7 mouse cellular contexts compared by ENCODE assay signal in the genomic region with DNA sequence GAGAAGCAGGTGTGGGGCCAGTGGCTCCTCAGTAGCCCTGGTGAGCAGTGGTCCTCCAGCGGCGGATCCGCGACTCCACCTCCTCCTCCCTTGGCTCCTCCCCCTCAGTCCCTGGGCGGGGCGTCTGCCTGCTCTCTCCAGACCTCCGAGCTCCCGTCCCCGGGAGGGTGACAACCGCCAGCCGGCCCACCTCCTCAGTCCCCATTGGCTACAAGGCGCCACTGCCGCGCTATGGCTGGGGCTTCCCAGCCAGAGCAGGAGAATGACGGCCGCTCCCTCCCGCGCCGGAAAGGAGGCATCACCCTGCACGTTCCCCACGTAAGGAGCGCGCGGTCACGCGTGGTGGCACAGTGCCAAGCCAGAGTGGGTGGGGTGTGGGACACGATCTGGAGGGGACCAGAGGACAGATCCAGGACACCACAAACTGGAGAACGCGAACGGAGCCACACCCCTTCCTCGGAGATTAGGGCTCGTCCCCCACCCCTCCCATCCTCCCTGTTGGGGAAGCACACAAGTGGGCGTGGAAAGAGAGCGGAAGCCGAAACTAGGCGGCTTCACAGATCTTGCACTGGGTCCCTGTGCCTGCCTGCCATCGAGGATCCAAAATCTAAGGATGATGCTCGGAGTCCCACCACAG. TPM values are rescaled to one million over a fixed set of nuclear protein-coding genes. Genes with fewer than 3 reads are reported as not detected.
DNase-seq lines count a peak whose midpoint lies in the region; ATAC-seq lines count a peak whose summit lies in the region.

No protein-coding gene starts in this region.

- no peaks in the 10 kb centered on the region for H3K36me3 ChIP-seq in embryonic facial prominence, embryonic 10.5 days (replicated peaks)
- no peaks in the 10 kb centered on the region for H3K36me3 ChIP-seq in limb, embryonic 11.5 days (ENCODE audit: control insufficient read depth, insufficient read depth, low read length)
- no peaks in the 10 kb centered on the region for H3K36me3 ChIP-seq in midbrain, embryonic 14.5 days (ENCODE audit: control insufficient read depth, insufficient read depth, low read length)

- H3K27me3 ChIP-seq in embryonic facial prominence, embryonic 10.5 days (replicated peaks; ENCODE audit: low read depth, poor library complexity, severe bottlenecking) = peaks cover 4% of the 10 kb centered on the region; the same call in 1 of the 2 replicates
- no peaks in the 10 kb centered on the region for H3K27me3 ChIP-seq in limb, embryonic 11.5 days (ENCODE audit: control insufficient read depth, insufficient read depth, low read length)
- no peaks in the 10 kb centered on the region for H3K27me3 ChIP-seq in midbrain, embryonic 14.5 days (ENCODE audit: control insufficient read depth, insufficient read depth, low read length)

- no peaks in the 10 kb centered on the region for H3K9me3 ChIP-seq in embryonic facial prominence, embryonic 10.5 days
- no peaks in the 10 kb centered on the region for H3K9me3 ChIP-seq in limb, embryonic 11.5 days (ENCODE audit: control insufficient read depth, low read length)
- H3K9me3 ChIP-seq in midbrain, embryonic 14.5 days (ENCODE audit: control insufficient read depth, low read length) = no peaks in the 10 kb centered on the region

- ATAC-seq in limb, embryonic 11.5 days (ENCODE audit: insufficient number of reproducible peaks, low FRiP score, low TSS enrichment, low read depth) = peak; percentile 96
- peak; percentile 96 for ATAC-seq in midbrain, embryonic 14.5 days (ENCODE audit: low FRiP score, low TSS enrichment)

- peak overlapping the region; percentile 96 for H3K4me2 ChIP-seq in limb, embryonic 11.5 days (ENCODE audit: low read depth, severe bottlenecking)
- peak overlapping the region; percentile 87 for H3K4me2 ChIP-seq in midbrain, embryonic 14.5 days (ENCODE audit: low read length)

- H3K9ac ChIP-seq in limb, embryonic 11.5 days (ENCODE audit: low read length) = peak overlapping the region; percentile 67
- peak overlapping the region; percentile 82 for H3K9ac ChIP-seq in midbrain, embryonic 14.5 days (replicated peaks; ENCODE audit: low read length)

- H3K27ac ChIP-seq in embryonic facial prominence, embryonic 10.5 days (replicated peaks) = peak overlapping the region; percentile 89
- peak overlapping the region; percentile 67 for H3K27ac ChIP-seq in limb, embryonic 11.5 days (replicated peaks; ENCODE audit: low read depth, low read length)
- peak overlapping the region; percentile 85 for H3K27ac ChIP-seq in midbrain, embryonic 14.5 days (replicated peaks; ENCODE audit: low read depth, low read length)

- peak; percentile 98 for DNase-seq in adrenal gland, postnatal 10 days
- peak; percentile 98 for DNase-seq in embryonic facial prominence, embryonic 10.5 days (ENCODE audit: low spot score)
- DNase-seq in heart, adult 11 months = peak; percentile 100
- peak; percentile 96 for DNase-seq in kidney, adult 18-20 months
- DNase-seq in limb, embryonic 11.5 days (ENCODE audit: low spot score) = peak; percentile 98
- DNase-seq in midbrain, embryonic 14.5 days = peak; percentile 95
- DNase-seq in spleen, adult 18-20 months = peak; percentile 95 to 98

- peak overlapping the region; percentile 81 for H3K4me3 ChIP-seq in embryonic facial prominence, embryonic 10.5 days
- H3K4me3 ChIP-seq in limb, embryonic 11.5 days (ENCODE audit: low read depth, low read length) = peak overlapping the region; percentile 67
- H3K4me3 ChIP-seq in midbrain, embryonic 14.5 days (replicated peaks; ENCODE audit: low read depth, low read length) = peak overlapping the region; percentile 71

- under 1% methylated on average over 38 of the region's 38 CpGs for WGBS in embryonic facial prominence, embryonic 10.5 days
- under 1% methylated on average over 36 of the region's 38 CpGs for WGBS in limb, embryonic 11.5 days
- under 1% methylated on average over 38 of the region's 38 CpGs for WGBS in midbrain, embryonic 14.5 days

- H3K4me1 ChIP-seq in embryonic facial prominence, embryonic 10.5 days = peaks cover 51% of the 10 kb centered on the region
- peaks cover 24% of the 10 kb centered on the region for H3K4me1 ChIP-seq in limb, embryonic 11.5 days (ENCODE audit: control insufficient read depth, insufficient read depth, low read length)
- peaks cover 20% of the 10 kb centered on the region for H3K4me1 ChIP-seq in midbrain, embryonic 14.5 days (ENCODE audit: control insufficient read depth, insufficient read depth, low read length)

RNA-seq across cellular contexts. Expression of a gene that starts 39.5 kb away (rescaled TPM):
- total RNA-seq in adrenal gland, postnatal 10 days (2021) = 10 to 100 TPM; 27.3 to 38.4 TPM
- polyA plus RNA-seq in embryonic facial prominence, embryonic 10.5 days (2016; fragmentation: Nextera tagmentation; extraction: Ambion mirVana) = 29.1 and 31.7 TPM in 2 replicates
- polyA plus RNA-seq in limb, embryonic 11.5 days (2014; fragmentation: Nextera tagmentation; extraction: Ambion mirVana) = 22.4 and 24.7 TPM in 2 replicates
- 66.2 and 73.7 TPM in 2 replicates for polyA plus RNA-seq in midbrain, embryonic 14.5 days (2014; fragmentation: Nextera tagmentation; extraction: Ambion mirVana)

Comparison
In these comparisons a context has a peak if more than half of its experiments do, and no peak if none do; other contexts are left out.
1. Peak in every context shown above with its lines: DNase-seq, ATAC-seq, H3K4me3 ChIP-seq and H3K27ac ChIP-seq.